Mouse (Mus musculus): ENCODE results near the gene Slc15a5. TPM values are rescaled to one million over a fixed set of nuclear protein-coding genes. Genes with fewer than 3 reads are reported as not detected.
A peak's percentile ranks its signal among the peaks of the same experiment; 100 is the strongest.
"Not testable (repeated sequence)": the region's sequence is repeated elsewhere in the genome, so short reads cannot be mapped to it uniquely, and the experiment has no call there.

The Slc15a5 gene
- not detected in 2 replicates for polyA plus RNA-seq (2012; ENCODE audit: insufficient read depth, low replicate concordance)

- no peak for TF ChIP-seq FLI1 (IDR thresholded peaks at IDR 0.05; ENCODE audit: low read length)
- no peak for TF ChIP-seq GATA1 (IDR thresholded peaks at IDR 0.05; ENCODE audit: borderline replicate concordance, low read length)
- H3K4me3 ChIP-seq (replicated peaks), result no peak within 1 kb of the TSS
- no peaks in the 10 kb centered on the region for H3K4me1 ChIP-seq
- no peaks in the 10 kb centered on the region for H3K36me3 ChIP-seq (replicated peaks; ENCODE audit: low read length)
- H3K9me3 ChIP-seq, result peaks cover 25% of the 10 kb centered on the region
- no peaks in the 10 kb centered on the region for H3K27me3 ChIP-seq (replicated peaks)
These were observed at the start of gene Slc15a5 for GRCm38 (mm10) chr6:138079816-138080215. TSS of gene Slc15a5 (minus strand) at chr6:138079916.

- H3K36me3 ChIP-seq (replicated peaks; ENCODE audit: low read length), result no peaks in the 10 kb centered on the region
These were observed 48.9 kb upstream of the Slc15a5 start for GRCm38 (mm10) chr6:138128392-138129335.

GRCm38 (mm10) chr6:138117496-138117895 lies 37.8 kb upstream of the Slc15a5 start:
- H3K27me3 ChIP-seq (replicated peaks), result no peaks in the 10 kb centered on the region
- TF ChIP-seq GATA1 (IDR thresholded peaks at IDR 0.05; ENCODE audit: borderline replicate concordance, low read length) (no peak), FLI1 (IDR thresholded peaks at IDR 0.05; ENCODE audit: low read length) (no peak)
- no peaks in the 10 kb centered on the region for H3K36me3 ChIP-seq (replicated peaks; ENCODE audit: low read length)
- peaks cover 19% of the 10 kb centered on the region for H3K9me3 ChIP-seq
- H3K4me3 ChIP-seq (replicated peaks), result no peak overlapping the region
- no peaks in the 10 kb centered on the region for H3K4me1 ChIP-seq

More at GRCm38 (mm10) chr6:138128392-138129335, 48.9 kb upstream of the Slc15a5 start:
- Histone ChIP-seq H3K9me3 (peaks cover 16% of the 10 kb centered on the region), H3K27me3 (replicated peaks) (no peaks in the 10 kb centered on the region), H3K4me1 (no peaks in the 10 kb centered on the region), H3K4me3 (replicated peaks) (no peak overlapping the region)
- TF ChIP-seq GATA1 (IDR thresholded peaks at IDR 0.05; ENCODE audit: borderline replicate concordance, low read length) (no peak), FLI1 (IDR thresholded peaks at IDR 0.05; ENCODE audit: low read length) (no peak)

GRCm38 (mm10) chr6:138104559-138104958 lies 24.8 kb upstream of the Slc15a5 start:
- peaks cover 23% of the 10 kb centered on the region; the same call in 1 of the 2 replicates for H3K9me3 ChIP-seq
- TF ChIP-seq GATA1 (IDR thresholded peaks at IDR 0.05; ENCODE audit: borderline replicate concordance, low read length), result no peak
- no peak for TF ChIP-seq FLI1 (IDR thresholded peaks at IDR 0.05; ENCODE audit: low read length)

DNA sequence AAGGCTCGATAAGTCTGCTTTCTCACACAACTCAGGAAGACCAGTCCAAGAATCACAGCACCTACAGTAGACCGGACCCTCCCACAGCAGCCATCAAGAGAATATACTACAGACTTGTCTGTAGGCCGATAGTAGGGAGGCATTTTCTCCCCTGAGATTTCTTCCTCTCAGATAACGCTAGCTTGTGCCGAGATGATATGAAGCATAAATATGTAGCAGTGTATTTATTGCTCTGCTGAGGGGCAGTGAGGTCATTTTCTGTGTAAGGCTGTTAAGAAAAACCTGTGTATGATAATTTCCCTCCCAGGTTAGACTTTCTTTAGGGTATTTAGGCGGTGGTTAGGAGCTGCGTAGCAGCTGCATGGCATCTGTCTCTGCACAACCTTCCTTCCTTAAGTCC lies 23.2 kb upstream of the Slc15a5 start:
- Histone ChIP-seq H3K36me3 (replicated peaks; ENCODE audit: low read length) (no peaks in the 10 kb centered on the region), H3K27me3 (replicated peaks) (no peaks in the 10 kb centered on the region), H3K9me3 (peaks cover 24% of the 10 kb centered on the region; the same call in 1 of the 2 replicates), H3K4me3 (replicated peaks) (no peak overlapping the region), H3K4me1 (no peaks in the 10 kb centered on the region)
- TF ChIP-seq FLI1 (IDR thresholded peaks at IDR 0.05; ENCODE audit: low read length), result no peak

More at GRCm38 (mm10) chr6:138104559-138104958, 24.8 kb upstream of the Slc15a5 start:
- Histone ChIP-seq H3K4me3 (replicated peaks) (no peak overlapping the region), H3K36me3 (replicated peaks; ENCODE audit: low read length) (no peaks in the 10 kb centered on the region), H3K27me3 (replicated peaks) (no peaks in the 10 kb centered on the region), H3K4me1 (no peaks in the 10 kb centered on the region)

DNA sequence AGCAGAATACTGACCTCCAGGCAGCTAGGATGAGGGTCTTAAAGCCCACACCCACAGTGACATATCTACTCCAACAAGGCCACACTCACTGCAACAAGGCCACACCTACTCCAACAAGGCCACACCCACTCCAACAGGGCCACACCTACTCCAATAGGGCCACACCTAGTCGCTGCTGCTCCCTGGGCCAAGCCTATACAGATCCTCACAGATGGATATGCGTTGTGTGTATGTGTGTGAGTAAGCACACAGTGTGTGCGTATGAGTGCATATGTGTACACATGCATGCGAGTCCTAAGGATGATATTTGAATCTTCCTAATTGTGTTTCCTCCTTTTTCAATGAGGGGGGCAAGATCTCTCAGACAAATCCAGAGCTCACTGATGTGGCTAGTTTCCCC lies 22.1 kb upstream of the Slc15a5 start:
- no peak for TF ChIP-seq FLI1 (IDR thresholded peaks at IDR 0.05; ENCODE audit: low read length)
- no peak for TF ChIP-seq GATA1 (IDR thresholded peaks at IDR 0.05; ENCODE audit: borderline replicate concordance, low read length)
- Histone ChIP-seq H3K27me3 (replicated peaks) (no peaks in the 10 kb centered on the region), H3K4me3 (replicated peaks) (peak overlapping the region; percentile 21), H3K36me3 (replicated peaks; ENCODE audit: low read length) (no peaks in the 10 kb centered on the region), H3K4me1 (no peaks in the 10 kb centered on the region), H3K9me3 (peaks cover 20% of the 10 kb centered on the region; the same call in 1 of the 2 replicates)

- no peak for TF ChIP-seq GATA1 (IDR thresholded peaks at IDR 0.05; ENCODE audit: borderline replicate concordance, low read length)
- no peak for TF ChIP-seq FLI1 (IDR thresholded peaks at IDR 0.05; ENCODE audit: low read length)
- Histone ChIP-seq H3K4me1 (no peaks in the 10 kb centered on the region), H3K27me3 (replicated peaks) (no peaks in the 10 kb centered on the region), H3K9me3 (peaks cover 29% of the 10 kb centered on the region), H3K4me3 (replicated peaks) (no peak overlapping the region), H3K36me3 (replicated peaks; ENCODE audit: low read length) (no peaks in the 10 kb centered on the region)
These were observed 19.9 kb upstream of the Slc15a5 start for GRCm38 (mm10) chr6:138099646-138100045.

DNA sequence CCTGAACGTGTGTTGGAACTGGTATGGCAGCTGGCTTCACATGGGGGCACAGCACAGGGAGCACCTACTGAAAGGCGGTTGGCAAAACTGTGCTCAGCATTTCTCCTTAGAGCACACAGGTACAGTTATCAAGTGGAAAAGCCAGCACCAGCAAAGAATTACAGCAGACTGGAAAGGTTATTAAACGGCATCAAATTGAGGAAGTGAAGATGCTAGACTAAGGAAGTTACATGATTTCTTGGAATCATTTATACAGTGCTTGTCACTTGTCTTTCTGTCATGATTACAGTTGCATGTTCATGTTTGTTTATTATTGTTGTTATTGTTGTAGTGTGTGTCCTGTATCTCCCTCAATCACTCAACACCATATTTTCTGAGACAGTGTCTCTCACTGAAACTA lies 15.3 kb upstream of the Slc15a5 start:
- TF ChIP-seq GATA1 (IDR thresholded peaks at IDR 0.05; ENCODE audit: borderline replicate concordance, low read length) (no peak), FLI1 (IDR thresholded peaks at IDR 0.05; ENCODE audit: low read length) (no peak)
- no peaks in the 10 kb centered on the region for H3K4me1 ChIP-seq
- H3K27me3 ChIP-seq (replicated peaks), result no peaks in the 10 kb centered on the region
- H3K36me3 ChIP-seq (replicated peaks; ENCODE audit: low read length), result no peaks in the 10 kb centered on the region
- H3K4me3 ChIP-seq (replicated peaks), result no peak overlapping the region
- peaks cover 24% of the 10 kb centered on the region for H3K9me3 ChIP-seq

DNA sequence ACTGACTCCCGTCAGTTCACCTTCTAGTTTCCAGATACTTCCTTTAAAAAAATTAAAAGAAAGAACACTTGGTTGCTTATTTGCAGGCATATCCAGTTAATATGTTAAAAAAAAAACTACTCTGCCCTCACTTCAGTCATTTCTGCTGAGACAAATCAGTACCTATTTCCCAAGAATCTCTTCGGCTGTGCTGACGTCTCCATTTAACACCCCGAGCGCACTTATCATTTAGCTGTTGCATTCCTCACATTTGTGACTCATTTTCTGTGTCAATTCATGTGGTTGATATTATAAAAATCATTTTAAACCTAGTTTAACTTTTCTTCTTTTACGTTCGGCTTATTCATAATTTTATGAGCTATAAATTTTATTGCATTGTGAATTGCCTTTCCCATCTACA lies 12.7 kb upstream of the Slc15a5 start:
- Histone ChIP-seq H3K4me1 (no peaks in the 10 kb centered on the region), H3K27me3 (replicated peaks) (no peaks in the 10 kb centered on the region), H3K9me3 (peaks cover 40% of the 10 kb centered on the region), H3K36me3 (replicated peaks; ENCODE audit: low read length) (no peaks in the 10 kb centered on the region), H3K4me3 (replicated peaks) (no peak overlapping the region)
- TF ChIP-seq GATA1 (IDR thresholded peaks at IDR 0.05; ENCODE audit: borderline replicate concordance, low read length) (no peak), FLI1 (IDR thresholded peaks at IDR 0.05; ENCODE audit: low read length) (no peak)

DNA sequence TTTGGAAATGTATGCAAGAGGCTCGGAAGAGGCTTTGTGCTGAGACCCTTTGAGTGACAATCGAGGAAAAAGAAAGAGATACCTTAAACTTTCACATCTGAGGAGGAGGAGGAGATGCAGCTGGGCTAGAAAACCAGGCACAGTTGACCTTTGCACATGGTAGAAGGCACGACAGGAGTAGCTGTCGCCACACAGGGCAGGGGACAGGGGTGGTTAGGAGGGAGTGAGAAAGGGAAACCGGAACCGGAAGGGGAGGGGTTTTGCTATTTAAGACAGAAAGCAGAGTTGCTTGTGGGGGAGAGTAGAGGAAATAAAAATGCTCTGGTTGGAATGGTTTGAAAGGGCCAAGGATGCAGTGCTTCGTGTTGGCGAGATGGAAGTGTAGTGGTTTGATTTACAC lies 9.4 kb upstream of the Slc15a5 start:
- Histone ChIP-seq H3K4me1 (no peaks in the 10 kb centered on the region), H3K9me3 (peaks cover 45% of the 10 kb centered on the region), H3K4me3 (replicated peaks) (no peak overlapping the region), H3K36me3 (replicated peaks; ENCODE audit: low read length) (no peaks in the 10 kb centered on the region), H3K27me3 (replicated peaks) (no peaks in the 10 kb centered on the region)
- TF ChIP-seq FLI1 (IDR thresholded peaks at IDR 0.05; ENCODE audit: low read length) (no peak), GATA1 (IDR thresholded peaks at IDR 0.05; ENCODE audit: borderline replicate concordance, low read length) (no peak)

GRCm38 (mm10) chr6:138086421-138086820 lies 6.7 kb upstream of the Slc15a5 start:
- H3K9me3 ChIP-seq, result peaks cover 45% of the 10 kb centered on the region
- H3K4me1 ChIP-seq, result not testable (repeated sequence)

More at GRCm38 (mm10) chr6:138086421-138086820, 6.7 kb upstream of the Slc15a5 start:
- H3K36me3 ChIP-seq (replicated peaks; ENCODE audit: low read length); H3K27me3 ChIP-seq (replicated peaks); H3K4me3 ChIP-seq (replicated peaks): not testable (repeated sequence)
